Mouse (Mus musculus) frontal cortex, adult 2 months (tissue): ENCODE results near the gene Nhlrc1. TPM values are rescaled to one million over a fixed set of nuclear protein-coding genes. Genes with fewer than 3 reads are reported as not detected.

Source experiments
- polyA plus RNA-seq: library from polyadenylated mRNA; depleted of rRNA; stranded (reverse); fragments of >200 nt; gene quantifications from 2 replicates; pipeline ENCODE4 v1.2.3, GENCODE M21; 2012; rRNA removed

The Nhlrc1 gene
- polyA plus RNA-seq, 1 experiment = 13.1 TPM

Other genes starting within 250 kb of the Nhlrc1 start
- gene Kif13a, start 85.0 kb downstream of the Nhlrc1 start, polyA plus RNA-seq = 12.9 and 14.1 TPM in 2 replicates
- gene Kdm1b, start 28.6 kb upstream of the Nhlrc1 start, polyA plus RNA-seq = 5.7 and 6.9 TPM in 2 replicates
- 12.8 and 14.1 TPM in 2 replicates for gene Tpmt, start 29.9 kb upstream of the Nhlrc1 start, polyA plus RNA-seq
- 31.1 and 44.5 TPM in 2 replicates for gene Dek, start 91.4 kb upstream of the Nhlrc1 start, polyA plus RNA-seq
- 9.1 and 9.7 TPM in 2 replicates for gene Rnf144b, start 107.8 kb upstream of the Nhlrc1 start, polyA plus RNA-seq